Comparison of ENCODE assay signal across 21 mouse cellular contexts in genomic region chr19:43750008-43750407, GRCm38 (mm10). TPM values are rescaled to one million over a fixed set of nuclear protein-coding genes. Genes with fewer than 3 reads are reported as not detected.
DNase-seq lines count a peak whose midpoint lies in the region; ATAC-seq and TF ChIP-seq lines count a peak whose summit lies in the region.
"Had no signal": no experiment of that assay in that cellular context is flagged by ENCODE, and none has a peak within 500 bp of the region (broad histone marks: within the 10 kb centered on the region; RNA-seq: fewer than 3 reads in every experiment).

No protein-coding gene starts in this region.

- H3K27me3 ChIP-seq in intestine, embryonic 14.5 days (replicated peaks; ENCODE audit: control insufficient read depth, insufficient read depth, low read length): no peaks in the 10 kb centered on the region
- H3K27me3 ChIP-seq in intestine, embryonic 16.5 days (replicated peaks; ENCODE audit: control insufficient read depth, insufficient read depth, low read length): no peaks in the 10 kb centered on the region
- H3K27me3 ChIP-seq in MEL (ENCODE audit: control insufficient read depth in 1 of 2, insufficient read depth in 2 of 2, low read length in 2 of 2): no peaks in the 10 kb centered on the region
- H3K27me3 ChIP-seq: CH12.LX, Patski had no signal

- no peak for TF ChIP-seq RAD21 in MEL (IDR thresholded peaks at IDR 0.05; ENCODE audit: low read depth, low read length)

- no peak for TF ChIP-seq CTCF in MEL (IDR thresholded peaks at IDR 0.05 in 2 of 3, conservative IDR thresholded peaks at IDR 0.05 in 1 of 3; ENCODE audit: control insufficient read depth in 1 of 3, insufficient read depth in 1 of 3, low read depth in 2 of 3, low read length in 3 of 3, poor library complexity in 1 of 3, severe bottlenecking in 1 of 3)

- no peak overlapping the region for H3K4me3 ChIP-seq in intestine, embryonic 14.5 days (ENCODE audit: low read depth, low read length)
- no peak overlapping the region for H3K4me3 ChIP-seq in intestine, embryonic 16.5 days (ENCODE audit: low read length)
- H3K4me3 ChIP-seq in MEL (ENCODE audit: control insufficient read depth in 1 of 2, insufficient read depth in 1 of 2, low read depth in 2 of 2, low read length in 2 of 2): no peak overlapping the region

- TF ChIP-seq EP300 in MEL (IDR thresholded peaks at IDR 0.05; ENCODE audit: low read depth in 1 of 2, low read length in 2 of 2): no peak

- H3K4me1 ChIP-seq in intestine, embryonic 14.5 days (replicated peaks; ENCODE audit: control insufficient read depth, insufficient read depth, low read length): peaks cover 4% of the 10 kb centered on the region; the same call in 1 of the 2 replicates
- H3K4me1 ChIP-seq in intestine, embryonic 16.5 days (ENCODE audit: control insufficient read depth, insufficient read depth, low read length): 0 out of 2 replicates have a peak, but pooled peaks cover 3% of the 10 kb centered on the region
- peaks cover 18 to 20% of the 10 kb centered on the region in 2 experiments for H3K4me1 ChIP-seq in MEL (ENCODE audit: control insufficient read depth in 1 of 2, insufficient read depth in 2 of 2, low read length in 2 of 2)

- peaks cover 15% of the 10 kb centered on the region for H3K79me2 ChIP-seq in MEL (ENCODE audit: control insufficient read depth, insufficient read depth, low read length, poor library complexity)

- no peak overlapping the region for H3K27ac ChIP-seq in intestine, embryonic 14.5 days (ENCODE audit: low read depth)
- H3K27ac ChIP-seq in intestine, embryonic 16.5 days (ENCODE audit: low read length): no peak overlapping the region
- no peak overlapping the region for H3K27ac ChIP-seq in MEL (ENCODE audit: control insufficient read depth, low read depth, low read length)

- TF ChIP-seq POLR2A in MEL (IDR thresholded peaks at IDR 0.05; ENCODE audit: control insufficient read depth in 1 of 2, insufficient read depth in 1 of 2, low read depth in 1 of 2, low read length in 2 of 2, poor library complexity in 1 of 2): no peak

- no peaks in the 10 kb centered on the region for H3K9me3 ChIP-seq in intestine, embryonic 14.5 days (ENCODE audit: control insufficient read depth, low read length)
- H3K9me3 ChIP-seq in intestine, embryonic 16.5 days (ENCODE audit: control insufficient read depth, low read length): no peaks in the 10 kb centered on the region
- no peaks in the 10 kb centered on the region for H3K9me3 ChIP-seq in MEL (replicated peaks; ENCODE audit: insufficient read depth, low read length)
- H3K9me3 ChIP-seq: G1E had no signal

- WGBS in intestine, embryonic 14.5 days: 98% methylated on average over 2 of the region's 2 CpGs
- 88% methylated on average over 2 of the region's 2 CpGs for WGBS in intestine, embryonic 16.5 days

- ATAC-seq in intestine, embryonic 14.5 days (replicated peaks; ENCODE audit: low FRiP score, low TSS enrichment, low read depth): no peak
- ATAC-seq in intestine, embryonic 16.5 days: no peak
- ATAC-seq: activated CD4-positive, CD25-positive, alpha-beta regulatory T cell, adult 4 months; CD4-positive, CD25-positive, alpha-beta regulatory T cell, adult 4 months; Patski had no signal

- no peak overlapping the region for H3K9ac ChIP-seq in intestine, embryonic 14.5 days (ENCODE audit: low read length)
- no peak overlapping the region for H3K9ac ChIP-seq in intestine, embryonic 16.5 days (ENCODE audit: low read depth, low read length)
- H3K9ac ChIP-seq in MEL (ENCODE audit: control insufficient read depth, low read depth, low read length, poor library complexity, severe bottlenecking): no peak overlapping the region

- peaks cover 58% of the 10 kb centered on the region for H3K36me3 ChIP-seq in intestine, embryonic 14.5 days (ENCODE audit: control insufficient read depth, insufficient read depth, low read length)
- peaks cover 10% of the 10 kb centered on the region; the same call in 1 of the 2 replicates for H3K36me3 ChIP-seq in intestine, embryonic 16.5 days (ENCODE audit: control insufficient read depth, insufficient read depth, low read length)
- peaks cover 18 to 41% of the 10 kb centered on the region in 2 experiments for H3K36me3 ChIP-seq in MEL (ENCODE audit: control insufficient read depth in 1 of 2, insufficient read depth in 2 of 2, low read length in 2 of 2)

- H3K4me2 ChIP-seq in intestine, embryonic 14.5 days (ENCODE audit: low read length): no peak overlapping the region
- no peak overlapping the region for H3K4me2 ChIP-seq in intestine, embryonic 16.5 days (ENCODE audit: low read depth, low read length)

- DNase-seq in intestine, embryonic 14.5 days (ENCODE audit: low spot score): peak; percentile 12
- no peak for DNase-seq in MEL (ENCODE audit: low read depth, low spot score)
- DNase-seq in yolk sac, embryonic 10.5 days (ENCODE audit: low spot score): no peak
- DNase-seq: adrenal gland, adult 2 months; adrenal gland, adult 8-10 months; adrenal gland, postnatal 10 days; adrenal gland, postnatal 14 days; adrenal gland, postnatal 25 days; adrenal gland, postnatal 36 days; B cell, adult 2 months; cerebellum, adult 11 months; cerebellum, adult 11-12 months; cerebellum, adult 18-20 months; cerebellum, adult 2 months had no signal

TF ChIP-seq in MEL, 35 proteins besides CTCF, POLR2A, EP300 and RAD21:
- peak; percentile 57 for TF ChIP-seq GATA1 (IDR thresholded peaks at IDR 0.05; ENCODE audit: low read depth, low read length)
- TF ChIP-seq ZC3H11A (IDR thresholded peaks at IDR 0.05; ENCODE audit: low read depth, low read length): no peak

RNA-seq across cellular contexts. Expression of gene Cutc, which starts 2.8 kb away (rescaled TPM):
- 20.6 and 21.2 TPM in 2 replicates for polyA plus RNA-seq in intestine, embryonic 14.5 days (2014; fragmentation: Nextera tagmentation; extraction: Ambion mirVana)
- 23.5 and 25.6 TPM in 2 replicates for polyA plus RNA-seq in intestine, embryonic 16.5 days (2015; fragmentation: Nextera tagmentation; extraction: Ambion mirVana)
- 10.0 and 10.1 TPM in 2 replicates for total RNA-seq in MEL (2012; rRNA removed)
- 10 to 100 TPM in 1 of 2 experiments, not detected in 1; 18.8 TPM for polyA plus RNA-seq in MEL (2012; ENCODE audit: insufficient read depth in 1 of 2, insufficient read length in 2 of 2, low read depth in 1 of 2, low replicate concordance in 2 of 2, missing spikeins in 1 of 2)

RNA-seq across cellular contexts. Expression of gene Cox15, which starts 2.8 kb away (rescaled TPM):
- polyA plus RNA-seq in intestine, embryonic 14.5 days (2014; fragmentation: Nextera tagmentation; extraction: Ambion mirVana): 9.9 and 10.0 TPM in 2 replicates
- polyA plus RNA-seq in intestine, embryonic 16.5 days (2015; fragmentation: Nextera tagmentation; extraction: Ambion mirVana): 18.6 and 21.7 TPM in 2 replicates
- 30.1 and 32.4 TPM in 2 replicates for total RNA-seq in MEL (2012; rRNA removed)
- polyA plus RNA-seq in MEL (2012; ENCODE audit: insufficient read depth in 1 of 2, insufficient read length in 2 of 2, low read depth in 1 of 2, low replicate concordance in 2 of 2, missing spikeins in 1 of 2): 10 to 100 TPM; 30.2 to 59.1 TPM

RNA-seq across cellular contexts. Expression of gene Abcc2, which starts 32.0 kb away (rescaled TPM):
- polyA plus RNA-seq in intestine, embryonic 14.5 days (2014; fragmentation: Nextera tagmentation; extraction: Ambion mirVana): 3.8 and 5.3 TPM in 2 replicates
- polyA plus RNA-seq in intestine, embryonic 16.5 days (2015; fragmentation: Nextera tagmentation; extraction: Ambion mirVana): 24.1 and 31.4 TPM in 2 replicates
- total RNA-seq in MEL (2012; rRNA removed): not detected in 2 replicates
- polyA plus RNA-seq in MEL (2012; ENCODE audit: insufficient read depth in 1 of 2, insufficient read length in 2 of 2, low read depth in 1 of 2, low replicate concordance in 2 of 2, missing spikeins in 1 of 2): under 1 TPM in 1 of 2 experiments, not detected in 1; 0.04 TPM
- polyA plus RNA-seq: activated CD4-positive, CD25-positive, alpha-beta regulatory T cell, adult 4 months; C2C12; CD4-positive, CD25-positive, alpha-beta regulatory T cell, adult 4 months; Patski had no signal
